Mouse (Mus musculus): ENCODE results near the gene Pcyt1a.

Gene Pcyt1a

DNA sequence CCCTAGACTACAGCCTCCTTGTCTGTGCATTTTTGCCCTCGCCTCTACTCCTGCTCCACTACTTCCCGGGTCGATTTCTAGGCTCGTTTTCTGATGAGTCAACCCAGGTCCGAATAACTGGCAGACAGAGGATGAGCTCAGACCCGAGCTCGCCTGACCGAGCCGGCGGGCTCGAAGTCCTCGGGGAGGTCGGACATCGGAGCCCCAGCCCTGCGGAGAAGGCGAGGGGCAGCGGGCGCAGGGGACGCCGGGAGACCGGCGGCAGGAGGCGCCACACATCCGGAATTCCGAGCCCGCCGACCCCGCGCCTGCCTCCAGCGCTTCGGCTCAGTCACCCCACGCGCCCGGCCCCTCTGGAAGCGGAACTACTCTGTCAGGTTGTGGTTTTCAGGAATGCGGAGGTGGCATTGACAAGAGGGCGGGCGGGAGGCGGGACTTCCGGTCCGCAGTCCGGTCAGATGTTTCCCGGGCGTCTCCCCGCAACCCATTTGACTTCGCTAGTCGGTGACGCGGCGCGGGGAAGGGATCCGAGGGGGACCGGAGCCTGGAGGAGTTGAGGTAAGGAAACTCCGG is at the start of gene Pcyt1a:
Pcyt1a (plus strand) TSS at position 448 of the 573 bp plus-strand sequence.
- peak; percentile 63 for DNase-seq (ENCODE audit: low spot score)

DNA sequence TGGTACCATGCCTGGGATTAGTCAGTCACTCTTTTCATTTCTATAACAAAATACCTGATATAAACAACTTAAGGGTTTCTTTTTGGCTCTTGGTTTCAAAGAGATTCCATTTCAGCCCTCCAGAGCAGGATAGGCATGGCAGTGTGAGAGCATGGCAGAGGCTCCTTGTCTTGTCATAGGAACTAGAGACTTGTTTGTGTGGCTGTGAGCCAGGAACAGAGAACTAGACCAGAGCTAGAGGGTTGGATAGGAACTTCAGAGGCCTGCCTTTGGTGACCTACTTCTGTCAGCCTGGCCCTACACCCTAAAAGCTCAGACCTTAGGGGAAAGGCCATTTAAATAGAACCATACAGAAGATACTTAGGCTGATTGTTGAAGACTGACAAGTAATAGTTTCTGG is 47.8 kb upstream of the Pcyt1a start:
- DNase-seq (ENCODE audit: low spot score): no peak

DNA sequence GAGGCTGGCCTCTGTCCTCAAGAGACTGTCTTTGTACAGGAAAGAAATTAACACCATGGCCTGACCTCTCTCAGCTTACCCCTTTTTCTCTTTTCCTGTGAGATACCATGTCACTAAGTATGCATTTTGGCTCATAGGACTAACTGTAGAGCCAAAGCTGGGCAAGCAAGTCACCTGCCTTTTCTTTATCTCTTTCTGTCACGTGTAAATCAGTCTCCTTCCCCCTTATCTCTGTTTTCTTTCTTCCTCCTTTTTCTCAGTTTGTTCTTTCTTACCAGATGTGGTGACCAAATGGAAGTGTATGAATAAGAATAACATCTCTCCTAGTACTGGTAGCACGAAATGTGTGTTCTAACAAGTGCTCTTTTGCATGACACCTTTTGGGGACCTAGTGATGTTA is 45.8 kb upstream of the Pcyt1a start:
- no peak for DNase-seq (ENCODE audit: low spot score)

DNA sequence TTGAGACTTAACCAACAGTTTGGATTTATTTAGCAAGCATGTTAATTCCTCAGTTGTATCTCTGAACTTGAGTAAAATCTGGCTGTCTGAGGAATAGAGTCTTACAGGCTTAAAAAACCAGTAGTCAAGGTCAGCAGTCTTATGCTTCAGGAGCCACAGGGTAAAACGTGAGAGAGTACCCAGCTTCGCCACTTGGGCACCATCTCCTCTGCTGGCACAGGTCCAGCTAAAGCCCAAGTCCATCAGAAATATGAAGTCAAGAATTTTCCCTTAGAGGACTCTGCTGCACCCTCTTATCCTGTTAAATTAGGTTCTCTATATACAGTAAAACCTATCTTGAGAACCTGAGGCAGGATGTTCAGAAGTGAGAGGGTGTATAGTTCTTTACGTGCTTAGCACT is 43.9 kb upstream of the Pcyt1a start:
- DNase-seq (ENCODE audit: low spot score): no peak

DNA sequence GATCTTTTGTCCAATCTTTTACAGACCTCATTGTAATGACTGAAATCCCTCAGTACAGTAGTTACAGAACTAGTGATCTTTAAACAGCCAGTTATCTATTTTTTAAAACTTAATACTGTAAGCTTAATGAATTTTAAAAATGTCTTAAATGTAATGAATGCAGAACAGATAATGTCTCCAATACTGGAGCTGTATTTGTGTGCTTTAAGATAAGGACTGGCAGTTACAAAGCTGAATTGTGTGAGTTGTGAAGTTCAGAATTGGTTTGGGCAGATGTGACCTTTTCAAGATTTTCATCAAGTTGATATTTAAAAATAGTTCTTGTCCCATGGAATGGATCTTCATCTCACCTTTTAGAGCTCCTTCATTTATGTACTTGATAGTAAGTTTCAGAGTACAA is 41.7 kb upstream of the Pcyt1a start:
- DNase-seq (ENCODE audit: low spot score): no peak

DNA sequence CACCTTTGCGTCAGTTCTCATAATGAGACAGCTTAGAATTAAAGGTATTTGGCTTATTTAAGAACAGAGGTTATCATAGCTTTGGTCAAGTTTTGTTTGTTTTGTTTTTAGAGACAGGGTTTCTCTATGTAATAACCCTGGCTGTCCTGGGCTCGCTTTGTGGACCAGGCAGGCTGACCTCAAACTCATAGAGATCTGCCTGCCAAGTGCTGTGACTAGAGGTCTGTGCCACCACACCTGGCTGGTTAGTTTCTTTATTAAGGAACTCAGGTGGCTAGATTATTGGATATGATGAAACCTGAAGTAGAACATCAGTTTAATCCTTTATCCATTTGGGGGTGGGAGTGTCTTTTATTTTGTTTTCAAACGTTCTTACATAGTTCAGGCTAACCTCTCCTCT is 40.9 kb upstream of the Pcyt1a start:
- no peak for DNase-seq (ENCODE audit: low spot score)

DNA sequence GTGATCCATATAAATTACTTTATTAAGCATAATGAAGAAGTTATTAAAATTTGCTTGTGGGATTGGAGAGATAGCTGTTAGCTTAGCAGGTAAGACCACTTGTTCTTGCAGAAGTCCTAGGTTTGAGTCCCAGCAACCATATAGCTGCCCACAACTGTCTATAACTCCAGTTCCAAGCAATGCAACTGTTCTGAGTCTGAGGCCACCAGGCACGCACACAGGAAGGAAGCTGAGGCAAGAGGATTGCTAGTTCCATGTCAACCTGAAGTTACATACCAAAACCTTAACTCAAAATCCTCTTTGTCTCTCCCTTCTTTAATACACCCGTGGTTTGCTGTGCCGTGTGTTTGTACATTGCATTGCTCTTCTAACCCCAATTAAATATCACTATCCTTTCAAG is 39.8 kb upstream of the Pcyt1a start:
- no peak for DNase-seq (ENCODE audit: low spot score)

DNA sequence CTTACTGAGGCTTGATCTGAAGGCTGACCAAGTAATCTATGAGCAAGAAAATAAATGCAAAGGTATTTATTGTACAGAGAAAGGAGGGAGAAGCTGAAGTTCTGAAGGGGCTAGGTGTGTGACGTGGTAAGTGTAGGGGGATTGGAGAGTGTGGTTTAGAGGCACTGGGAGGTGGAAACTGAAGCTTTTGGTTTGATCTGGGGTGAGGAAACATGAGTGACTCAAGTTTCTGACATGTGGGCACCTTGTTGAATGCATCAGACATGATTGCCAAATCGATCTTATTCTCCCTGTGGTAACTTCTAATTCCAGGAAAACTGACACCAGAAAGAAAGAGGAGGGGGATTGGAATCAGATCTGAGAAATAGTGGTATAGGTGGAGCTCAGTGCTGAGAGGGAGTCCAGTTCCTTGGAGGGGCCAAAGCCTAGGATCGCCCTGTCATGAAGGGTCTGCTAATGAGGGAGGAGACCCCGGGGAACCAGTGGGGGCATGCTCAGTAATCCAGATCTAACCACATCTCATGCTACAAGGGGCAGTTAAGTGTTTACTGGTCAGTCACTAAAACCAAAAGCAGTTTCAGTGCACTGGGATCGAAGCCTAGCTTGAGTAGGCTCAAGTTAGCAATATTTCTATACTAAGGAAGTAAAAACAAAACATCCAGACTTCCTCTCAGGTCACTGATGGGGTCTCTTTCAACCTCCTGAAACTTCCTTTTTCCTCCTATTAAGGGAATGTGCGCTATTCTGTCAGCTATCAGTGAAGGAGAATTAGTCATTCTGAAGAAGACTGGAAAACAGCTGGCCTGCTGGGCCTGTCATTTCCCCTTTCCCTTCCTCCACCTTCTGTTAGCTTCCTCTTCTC is 34.8 kb upstream of the Pcyt1a start:
- DNase-seq (ENCODE audit: low spot score): no peak

DNA sequence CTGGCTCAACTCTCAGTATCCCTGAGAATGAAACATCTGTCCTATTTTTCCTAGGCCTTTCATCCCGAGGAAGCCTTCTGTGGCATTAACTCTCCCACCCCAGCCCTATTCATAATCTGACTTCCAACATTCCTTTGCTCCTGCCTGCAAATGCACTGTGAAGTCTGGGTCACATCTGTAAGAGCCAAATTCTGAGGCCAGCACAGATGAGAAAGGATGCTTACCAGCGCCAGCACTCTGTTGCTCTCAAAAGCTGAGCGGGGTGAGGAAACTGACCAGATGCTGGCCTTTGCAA is 34.2 kb upstream of the Pcyt1a start:
- DNase-seq (ENCODE audit: low spot score): no peak

DNA sequence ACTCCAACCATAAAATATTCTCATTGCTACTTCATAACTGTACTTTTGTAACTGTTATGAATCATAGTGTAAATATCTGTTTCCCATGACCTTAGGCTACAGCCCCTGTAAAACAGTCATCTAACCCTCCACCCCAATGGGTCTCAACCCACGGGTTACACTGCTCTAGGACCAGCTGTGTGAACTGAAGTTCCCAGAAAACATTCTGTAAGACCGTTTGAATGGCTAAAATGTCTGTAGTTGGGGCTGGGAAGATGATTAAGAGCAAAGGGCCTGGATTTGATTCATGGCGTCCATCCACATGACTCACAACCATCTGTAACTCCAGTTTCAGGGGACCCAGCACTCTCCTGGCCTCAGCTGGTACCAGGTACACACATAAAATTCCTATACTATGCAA is 32.5 kb upstream of the Pcyt1a start:
- DNase-seq (ENCODE audit: low spot score): no peak

DNA sequence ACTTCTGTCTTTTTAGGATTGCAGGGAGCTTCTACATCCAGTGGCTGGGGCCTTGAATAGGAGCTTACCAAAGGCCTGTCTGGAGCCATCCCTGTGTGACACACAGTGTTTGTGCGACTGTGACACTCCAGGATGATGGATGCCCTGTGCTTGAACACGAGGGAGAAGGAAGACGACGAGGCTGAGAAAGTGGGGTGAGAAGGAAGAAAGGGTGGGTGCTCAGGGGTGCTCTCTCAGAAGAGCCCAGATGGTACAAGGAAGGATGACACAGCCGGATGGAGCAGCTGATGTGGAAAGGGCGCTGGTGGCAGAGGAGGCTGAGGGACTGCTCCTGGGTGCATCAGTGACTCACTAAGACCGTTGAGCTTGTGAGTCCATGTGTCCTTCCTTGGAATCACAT is 30.5 kb upstream of the Pcyt1a start, which contains the start of gene Tm4sf19:
Tm4sf19 (plus strand) TSS at position 240 of the 400 bp plus-strand sequence.
- DNase-seq (ENCODE audit: low spot score): no peak

DNA sequence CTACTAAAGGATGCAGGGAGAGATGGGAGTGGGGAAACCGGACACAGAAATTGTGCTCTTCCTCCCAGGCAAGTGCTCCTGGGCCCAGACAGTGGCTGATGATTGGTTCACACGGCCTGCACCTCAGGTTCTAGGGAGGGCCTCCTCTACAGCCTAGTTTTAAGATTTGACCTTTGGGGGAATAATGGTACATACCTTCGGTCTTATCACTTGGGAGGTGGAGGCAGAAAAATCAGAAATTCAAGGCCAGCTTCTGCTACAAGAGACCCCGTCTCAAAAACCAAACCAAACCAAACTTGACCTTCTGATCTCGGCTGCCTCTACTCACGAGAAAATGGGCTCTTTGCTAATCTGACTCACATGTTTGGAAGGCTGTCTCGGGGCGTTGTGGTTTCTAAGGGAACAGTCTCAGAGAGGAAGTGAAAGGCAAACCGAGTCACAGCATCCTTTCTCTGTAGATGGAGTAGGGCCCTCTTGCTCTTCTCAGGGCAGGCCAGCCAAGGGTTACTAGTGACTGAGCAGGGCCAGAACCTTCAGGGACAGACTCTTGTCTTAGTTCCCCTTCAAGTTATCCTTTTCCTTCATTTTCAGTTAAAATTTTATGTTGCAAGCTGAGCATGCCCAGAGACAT is 29.3 kb upstream of the Pcyt1a start:
- DNase-seq (ENCODE audit: low spot score): no peak

DNA sequence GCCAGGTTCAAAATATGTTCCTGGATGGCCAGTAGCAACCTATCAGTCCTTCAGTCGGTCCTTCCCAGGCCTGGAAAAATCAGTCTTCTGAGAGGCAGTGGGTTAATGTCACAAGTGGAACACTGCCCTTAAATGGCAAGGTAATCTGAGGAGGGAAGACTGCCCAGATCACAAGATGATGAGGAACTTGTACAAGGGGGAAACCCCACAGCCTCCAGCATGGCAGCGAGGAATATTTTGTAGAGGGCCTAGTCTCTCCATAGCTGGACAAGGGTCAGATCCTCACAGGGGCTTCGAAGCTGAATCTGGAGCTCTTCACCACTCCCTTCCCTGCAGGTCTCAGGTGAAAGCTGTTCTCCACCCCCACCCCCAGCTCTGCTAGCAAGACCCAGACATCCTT is 27.9 kb upstream of the Pcyt1a start:
- DNase-seq (ENCODE audit: low spot score): no peak

DNA sequence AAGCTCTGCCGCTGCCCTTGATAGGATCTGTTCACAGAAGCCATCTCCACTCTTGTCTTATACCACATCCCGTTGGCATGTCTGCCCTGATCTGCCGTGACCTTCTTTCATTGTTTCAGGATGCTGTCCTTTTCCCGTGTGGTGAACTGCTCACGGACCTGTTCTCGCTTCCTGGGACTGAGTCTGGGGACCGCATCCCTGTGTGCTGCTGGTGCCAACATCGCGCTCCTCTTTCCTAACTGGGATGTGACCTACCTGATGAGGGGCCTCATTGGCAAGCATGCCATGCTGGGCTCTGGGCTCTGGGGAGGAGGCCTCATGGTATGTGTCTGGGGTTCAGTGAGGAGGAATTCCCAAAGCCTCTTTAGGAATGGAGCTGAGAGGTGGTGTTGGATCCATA is 25.0 kb upstream of the Pcyt1a start:
- DNase-seq (ENCODE audit: low spot score): no peak

DNA sequence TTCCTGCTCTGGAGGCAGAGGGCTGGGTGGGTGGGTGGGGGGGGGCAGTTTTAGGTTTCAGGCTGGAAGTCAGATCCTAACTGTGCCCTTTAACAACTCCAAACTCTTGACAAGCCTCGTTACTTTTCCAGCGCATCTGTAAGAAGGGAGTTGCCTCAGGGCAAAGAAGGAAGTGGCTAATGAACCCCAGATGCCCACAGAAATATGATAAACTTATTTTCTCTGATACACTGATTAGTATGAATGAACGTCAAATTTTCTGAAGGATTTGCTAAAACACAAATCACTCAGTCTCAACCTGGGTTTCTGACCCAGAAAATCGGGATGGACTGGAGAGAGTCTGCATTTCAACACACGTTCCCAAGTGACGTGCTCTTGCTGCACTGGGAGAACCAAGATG is 24.1 kb upstream of the Pcyt1a start:
- DNase-seq (ENCODE audit: low spot score): no peak

DNA sequence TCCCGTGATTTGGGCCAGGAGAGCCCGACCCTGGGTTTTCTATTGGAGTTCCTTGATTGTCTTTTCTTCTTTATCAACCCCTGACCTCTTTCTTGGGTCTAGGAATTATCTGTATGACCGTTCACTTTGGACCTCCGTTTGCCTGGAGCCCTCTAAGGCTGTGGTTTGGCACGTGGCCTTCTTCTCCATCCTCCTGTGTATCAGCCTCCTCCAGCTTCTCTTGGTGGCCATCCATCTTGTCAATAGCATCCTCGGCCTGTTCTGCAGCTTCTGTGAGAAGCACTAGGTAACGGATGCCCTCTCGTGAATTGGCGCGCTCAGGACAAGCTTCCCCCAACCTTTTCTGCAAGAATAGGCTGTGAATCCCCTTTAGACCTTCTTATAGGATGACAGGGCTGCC is 23.0 kb upstream of the Pcyt1a start:
- no peak for DNase-seq (ENCODE audit: low spot score)

DNA sequence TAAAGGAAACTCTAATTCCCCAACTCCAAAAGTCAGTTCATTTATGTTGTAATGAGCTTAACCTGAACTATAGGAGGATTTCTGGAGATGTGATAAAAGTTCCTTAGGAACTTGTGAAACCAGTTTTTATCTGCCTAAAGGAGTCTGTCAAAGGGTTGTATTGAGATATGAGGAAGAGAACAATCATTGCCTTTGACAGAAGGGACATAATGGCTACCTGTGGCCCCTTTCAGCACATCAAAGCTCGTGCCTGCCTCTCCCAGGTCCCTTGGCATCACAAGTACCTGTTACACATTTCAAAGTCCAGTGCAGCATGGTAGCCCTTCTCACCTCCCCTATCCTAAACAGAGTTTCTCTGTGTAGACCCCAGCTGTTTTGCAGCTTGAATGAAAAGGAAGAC is 13.3 kb upstream of the Pcyt1a start:
- no peak for DNase-seq (ENCODE audit: low spot score)

DNA sequence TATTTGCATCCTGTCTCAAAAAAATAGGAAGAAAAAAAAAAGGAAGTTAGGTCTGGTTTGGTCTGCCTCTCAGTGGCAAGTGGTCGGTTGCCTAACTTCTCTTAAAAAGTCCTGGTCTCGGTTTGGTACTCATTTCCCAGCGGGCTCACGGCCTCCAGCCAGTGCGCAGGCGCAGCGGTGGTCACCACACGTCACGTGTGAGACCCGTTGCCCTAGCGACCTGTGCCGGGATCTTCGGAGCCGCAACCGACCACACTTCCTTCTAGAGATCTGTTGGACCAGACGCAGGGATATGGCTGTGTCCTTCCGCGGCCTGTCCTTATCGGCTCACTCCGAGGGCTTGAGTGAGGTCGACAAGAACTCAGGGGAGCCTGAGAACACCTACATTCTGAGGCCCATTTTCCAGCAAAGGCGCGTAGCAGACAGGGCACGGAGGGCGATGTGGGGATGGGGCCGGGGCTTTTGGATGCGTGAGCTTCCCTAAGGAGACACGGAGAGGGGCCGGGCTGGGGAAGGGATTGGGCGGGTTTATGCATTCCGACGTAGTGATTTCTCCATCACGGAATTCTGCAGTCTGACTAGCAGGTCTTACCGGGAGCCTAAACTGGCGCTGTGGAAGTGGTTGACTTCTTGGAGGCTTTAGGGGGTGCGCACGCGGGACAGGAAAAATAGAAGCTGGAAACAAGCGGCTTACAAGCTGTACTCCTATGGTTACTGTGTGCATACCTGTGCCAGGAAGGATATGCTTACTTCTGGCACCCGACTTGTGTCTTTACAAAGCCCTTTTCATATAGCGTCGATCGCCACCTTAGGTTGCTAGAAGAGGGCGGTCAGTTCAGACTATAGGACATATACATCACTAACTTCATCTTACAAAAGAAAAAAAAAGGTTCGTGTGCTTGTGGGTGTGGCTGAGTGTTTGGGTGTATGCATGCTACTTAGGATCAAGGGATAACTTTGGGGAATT is 10.9 kb upstream of the Pcyt1a start, which contains the start of gene Tctex1d2:
Tctex1d2 (plus strand) TSS at position 186 of the 967 bp plus-strand sequence.
- DNase-seq (ENCODE audit: low spot score): peak; percentile 79

DNA sequence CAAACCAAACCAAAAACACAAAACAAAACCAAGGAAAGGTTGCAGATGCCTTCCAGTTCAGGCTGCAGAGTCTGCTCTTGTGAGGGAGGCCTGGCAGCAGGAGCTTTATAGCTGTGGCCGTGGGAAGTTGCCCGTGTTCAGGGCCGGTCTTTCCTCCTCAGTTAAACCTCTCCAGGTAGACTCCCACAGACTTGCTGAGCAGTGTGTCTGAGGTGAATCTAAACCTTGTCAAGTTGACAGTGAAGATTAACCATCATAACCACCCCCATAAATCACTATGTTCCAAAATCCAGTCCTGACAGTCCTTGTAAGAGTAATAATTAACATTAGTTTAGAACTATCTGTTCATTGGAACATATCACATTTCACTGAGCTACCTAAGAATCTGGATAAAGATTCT is 3.2 kb upstream of the Pcyt1a start:
- no peak for DNase-seq (ENCODE audit: low spot score)

DNA sequence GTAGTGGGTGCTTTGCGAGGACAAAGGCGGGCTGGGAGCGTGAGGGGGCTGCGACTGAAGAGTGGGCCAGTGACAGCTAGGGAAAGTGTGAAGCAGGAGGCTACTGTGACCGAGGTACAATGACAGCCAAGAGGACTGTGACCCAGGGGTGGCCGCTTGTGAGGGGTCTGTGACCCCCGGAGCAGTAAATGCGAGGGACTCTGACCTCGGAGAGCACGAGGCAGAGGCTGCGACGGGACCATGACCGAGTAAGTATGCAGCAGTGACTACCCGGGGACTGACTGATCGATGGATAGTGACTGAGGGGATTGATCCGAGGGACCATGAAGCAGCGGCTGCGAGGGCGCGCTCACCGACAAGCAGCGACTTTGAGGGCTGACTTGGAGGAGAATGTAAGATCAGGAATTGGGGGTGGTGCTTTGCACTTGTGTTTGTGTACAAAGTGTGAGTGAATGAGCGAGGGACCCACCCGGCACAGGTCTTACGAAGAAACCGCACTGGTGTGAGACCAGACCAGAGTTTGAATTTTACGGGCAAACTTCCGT is 398 bp downstream of the Pcyt1a start:
- DNase-seq (ENCODE audit: low spot score): no peak

DNA sequence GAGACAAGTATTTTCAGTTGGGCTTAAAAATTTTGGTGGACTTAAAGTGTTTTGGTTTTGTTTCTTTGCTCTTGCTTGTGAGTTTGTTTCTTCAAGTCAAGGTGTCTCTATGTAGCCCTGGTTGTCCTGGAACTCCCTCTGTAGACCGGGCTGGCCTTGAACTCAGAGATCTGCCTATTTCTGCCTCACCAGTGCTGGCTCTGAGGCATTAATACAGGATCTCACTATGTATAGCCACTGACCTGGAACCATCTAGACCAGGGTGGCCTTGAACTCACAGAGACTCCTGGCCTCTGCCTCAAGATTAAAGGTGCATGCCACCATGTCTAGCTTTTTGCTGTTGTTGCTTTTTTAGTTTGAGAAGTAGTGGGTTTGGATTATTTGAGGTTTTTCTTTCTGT is 1.2 kb downstream of the Pcyt1a start:
- no peak for DNase-seq (ENCODE audit: low spot score)

DNA sequence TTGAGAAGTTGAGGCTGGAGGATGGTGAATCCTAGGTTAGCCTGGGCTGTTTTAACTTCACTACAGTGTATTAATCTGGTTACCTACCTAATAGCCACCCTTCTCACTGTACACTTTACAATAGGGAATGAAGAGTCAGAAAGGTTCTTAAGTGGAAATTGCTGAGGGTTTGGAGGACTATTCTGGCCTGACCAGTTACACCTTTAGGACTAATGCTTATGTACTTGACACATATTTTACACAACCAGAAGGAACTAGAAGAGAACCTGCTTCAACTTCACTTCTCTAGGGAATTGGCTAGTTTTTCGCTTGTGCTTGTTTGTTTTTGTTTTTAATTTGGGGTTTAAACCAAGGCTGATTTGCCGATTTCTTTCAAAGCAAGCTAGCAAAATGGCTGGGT is 2.4 kb downstream of the Pcyt1a start:
- no peak for DNase-seq (ENCODE audit: low spot score)
